Mouse (Mus musculus): Measurements from ENCODE around the gene S100a4. TPM values are rescaled to one million over a fixed set of nuclear protein-coding genes. Genes with fewer than 3 reads are reported as not detected.

The S100a4 gene
- total and polyA plus RNA-seq, 3 experiments = 1.1 TPM; not detected in 2

DNA sequence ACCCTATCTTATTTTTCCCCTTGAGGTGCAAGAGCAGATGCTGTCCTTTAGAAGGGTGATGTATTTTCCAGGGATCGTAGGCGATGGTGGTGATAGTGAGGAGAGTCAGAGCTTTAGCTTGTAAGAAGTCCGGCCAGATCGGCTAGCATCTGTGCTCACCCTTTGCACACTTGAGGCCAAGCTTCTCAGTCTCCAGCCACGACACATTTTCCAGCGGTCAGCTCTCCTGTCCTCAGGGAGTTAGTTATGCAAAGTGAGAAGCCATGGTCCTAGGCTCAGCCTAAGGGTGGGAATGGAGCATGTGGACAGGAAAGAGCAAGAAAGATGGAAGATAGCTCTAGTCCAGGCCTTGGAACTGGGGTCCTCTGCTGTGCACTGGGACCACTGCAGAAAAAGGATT is 6.8 kb upstream of the S100a4 start:
- Histone ChIP-seq H3K4me1 (ENCODE audit: control insufficient read depth in 1 of 2, insufficient read depth in 2 of 2) (peaks cover 2 to 6% of the 10 kb centered on the region in 2 experiments; a peak in 3 of 4 replicates), H3K79me2 (replicated peaks; ENCODE audit: control insufficient read depth, extremely low read depth, insufficient read depth, poor library complexity, severe bottlenecking) (no peaks in the 10 kb centered on the region), H3K27me3 (replicated peaks) (no peaks in the 10 kb centered on the region), H3K4me2 (ENCODE audit: insufficient read depth, low read depth, poor library complexity, severe bottlenecking) (no peak overlapping the region), H3K9ac (ENCODE audit: insufficient read depth, low read depth) (no peak overlapping the region), H3K4me3 (replicated peaks in 1 of 3; ENCODE audit: low read depth in 2 of 3, low read length in 2 of 3, poor library complexity in 1 of 3) (no peak overlapping the region), H3K9me3 (replicated peaks; ENCODE audit: low read length) (peaks cover 7% of the 10 kb centered on the region), H3K27ac (ENCODE audit: insufficient read depth, low read depth) (no peak overlapping the region), H3K36me3 (replicated peaks in 1 of 2; ENCODE audit: control insufficient read depth in 1 of 2, insufficient read depth in 1 of 2, low read length in 1 of 2) (no peaks in the 10 kb centered on the region)
- dilution Hi-C loops (cut with MboI; ENCODE audit: extremely low pct_ligation_motif_present, extremely low pct_unique_long_range_greater_than_20kb, low sequenced_read_pairs) (no loop called here), in situ Hi-C loops (cut with MboI; ENCODE audit: low pct_ligation_motif_present, low pct_unique_long_range_greater_than_20kb, low sequenced_read_pairs) (no loop called here)
- no peak for DNase-seq (ENCODE audit: extremely low read depth)
- no peak for TF ChIP-seq ZKSCAN1 (IDR thresholded peaks at IDR 0.05; ENCODE audit: borderline replicate concordance, low read depth, low read length)
- TF ChIP-seq MYC (IDR thresholded peaks at IDR 0.05; ENCODE audit: low read depth, low read length) = no peak
- no peak for TF ChIP-seq KAT2A (IDR thresholded peaks at IDR 0.05; ENCODE audit: insufficient replicate concordance, low read length)
- no peak for TF ChIP-seq CTCF (conservative IDR thresholded peaks at IDR 0.05 in 1 of 2, IDR thresholded peaks at IDR 0.05 in 1 of 2; ENCODE audit: low read depth in 2 of 2, low read length in 2 of 2)
- no peak for TF ChIP-seq TCF12 (IDR thresholded peaks at IDR 0.05; ENCODE audit: low read depth, low read length)
- TF ChIP-seq E2F4 (IDR thresholded peaks at IDR 0.05; ENCODE audit: insufficient replicate concordance, low read depth, low read length) = no peak
- TF ChIP-seq POLR2A (IDR thresholded peaks at IDR 0.05; ENCODE audit: low read depth, low read length) = no peak
- no peak for TF ChIP-seq ZMIZ1 (IDR thresholded peaks at IDR 0.05; ENCODE audit: low read depth, low read length)
- TF ChIP-seq MXI1 (IDR thresholded peaks at IDR 0.05; ENCODE audit: low read depth, low read length) = no peak
- no peak for TF ChIP-seq TBP (conservative IDR thresholded peaks at IDR 0.05; ENCODE audit: low read depth, low read length)
- TF ChIP-seq UBTF (IDR thresholded peaks at IDR 0.05; ENCODE audit: low read depth, low read length) = no peak

GRCm38 (mm10) chr3:90597736-90598135 is 5.8 kb upstream of the S100a4 start:
- no peaks in the 10 kb centered on the region for H3K36me3 ChIP-seq (replicated peaks in 1 of 2; ENCODE audit: control insufficient read depth in 1 of 2, insufficient read depth in 1 of 2, low read length in 1 of 2)
- no peak for DNase-seq (ENCODE audit: extremely low read depth)
- H3K27me3 ChIP-seq (replicated peaks) = no peaks in the 10 kb centered on the region
- in situ Hi-C loops (cut with MboI; ENCODE audit: low pct_ligation_motif_present, low pct_unique_long_range_greater_than_20kb, low sequenced_read_pairs) (no loop called here), dilution Hi-C loops (cut with MboI; ENCODE audit: extremely low pct_ligation_motif_present, extremely low pct_unique_long_range_greater_than_20kb, low sequenced_read_pairs) (no loop called here)
- peaks cover 7% of the 10 kb centered on the region for H3K9me3 ChIP-seq (replicated peaks; ENCODE audit: low read length)
- no peaks in the 10 kb centered on the region for H3K79me2 ChIP-seq (replicated peaks; ENCODE audit: control insufficient read depth, extremely low read depth, insufficient read depth, poor library complexity, severe bottlenecking)
- H3K4me2 ChIP-seq (ENCODE audit: insufficient read depth, low read depth, poor library complexity, severe bottlenecking) = no peak overlapping the region
- H3K4me1 ChIP-seq (ENCODE audit: control insufficient read depth in 1 of 2, insufficient read depth in 2 of 2) = peaks cover 2 to 6% of the 10 kb centered on the region in 2 experiments; a peak in 3 of 4 replicates
- H3K9ac ChIP-seq (ENCODE audit: insufficient read depth, low read depth) = no peak overlapping the region
- H3K27ac ChIP-seq (ENCODE audit: insufficient read depth, low read depth) = no peak overlapping the region
- TF ChIP-seq TCF12 (IDR thresholded peaks at IDR 0.05; ENCODE audit: low read depth, low read length) = no peak
- TF ChIP-seq SMC3 (IDR thresholded peaks at IDR 0.05; ENCODE audit: low read depth, low read length) = no peak
- no peak for TF ChIP-seq ZC3H11A (IDR thresholded peaks at IDR 0.05; ENCODE audit: low read depth, low read length)
- no peak for TF ChIP-seq JUN (IDR thresholded peaks at IDR 0.05; ENCODE audit: insufficient read depth, low read depth, low read length)
- no peak for TF ChIP-seq MXI1 (IDR thresholded peaks at IDR 0.05; ENCODE audit: low read depth, low read length)
- TF ChIP-seq ELF1 (IDR thresholded peaks at IDR 0.05; ENCODE audit: low read depth, low read length) = no peak
- no peak for TF ChIP-seq ZMIZ1 (IDR thresholded peaks at IDR 0.05; ENCODE audit: low read depth, low read length)
- no peak for TF ChIP-seq CHD2 (IDR thresholded peaks at IDR 0.05; ENCODE audit: low read length)
- TF ChIP-seq USF2 (conservative IDR thresholded peaks at IDR 0.05; ENCODE audit: low read depth, low read length) = no peak
- TF ChIP-seq CTCF (conservative IDR thresholded peaks at IDR 0.05 in 1 of 2, IDR thresholded peaks at IDR 0.05 in 1 of 2; ENCODE audit: low read depth in 2 of 2, low read length in 2 of 2) = no peak
- no peak for TF ChIP-seq EP300 (IDR thresholded peaks at IDR 0.05; ENCODE audit: low read length)
- TF ChIP-seq MAZ (IDR thresholded peaks at IDR 0.05; ENCODE audit: low read depth, low read length) = no peak
- no peak for TF ChIP-seq ZKSCAN1 (IDR thresholded peaks at IDR 0.05; ENCODE audit: borderline replicate concordance, low read depth, low read length)
- H3K4me3 ChIP-seq (replicated peaks in 1 of 3; ENCODE audit: low read depth in 2 of 3, low read length in 2 of 3, poor library complexity in 1 of 3) = no peak overlapping the region

Measured in CH12.LX (cell line).